Mouse (Mus musculus) heart, adult 8-10 months (tissue): ENCODE measurements at regions not wholly inside any gene's neighbourhood (a gene's known extent, or its start where the extent isn't known, plus 50 kb on each side); places are given as distances from the start of the nearest gene placed in this dataset.
A peak's percentile ranks its signal among the peaks of the same experiment; 100 is the strongest.
"Not testable (repeated sequence)": the region's sequence is repeated elsewhere in the genome, so short reads cannot be mapped to it uniquely, and the experiment has no call there.

Source experiments
- DNase-seq: peaks from one replicate; pipeline ENCODE4 v3.0.0; 2022; ENCODE audit warnings: low spot score

DNA sequence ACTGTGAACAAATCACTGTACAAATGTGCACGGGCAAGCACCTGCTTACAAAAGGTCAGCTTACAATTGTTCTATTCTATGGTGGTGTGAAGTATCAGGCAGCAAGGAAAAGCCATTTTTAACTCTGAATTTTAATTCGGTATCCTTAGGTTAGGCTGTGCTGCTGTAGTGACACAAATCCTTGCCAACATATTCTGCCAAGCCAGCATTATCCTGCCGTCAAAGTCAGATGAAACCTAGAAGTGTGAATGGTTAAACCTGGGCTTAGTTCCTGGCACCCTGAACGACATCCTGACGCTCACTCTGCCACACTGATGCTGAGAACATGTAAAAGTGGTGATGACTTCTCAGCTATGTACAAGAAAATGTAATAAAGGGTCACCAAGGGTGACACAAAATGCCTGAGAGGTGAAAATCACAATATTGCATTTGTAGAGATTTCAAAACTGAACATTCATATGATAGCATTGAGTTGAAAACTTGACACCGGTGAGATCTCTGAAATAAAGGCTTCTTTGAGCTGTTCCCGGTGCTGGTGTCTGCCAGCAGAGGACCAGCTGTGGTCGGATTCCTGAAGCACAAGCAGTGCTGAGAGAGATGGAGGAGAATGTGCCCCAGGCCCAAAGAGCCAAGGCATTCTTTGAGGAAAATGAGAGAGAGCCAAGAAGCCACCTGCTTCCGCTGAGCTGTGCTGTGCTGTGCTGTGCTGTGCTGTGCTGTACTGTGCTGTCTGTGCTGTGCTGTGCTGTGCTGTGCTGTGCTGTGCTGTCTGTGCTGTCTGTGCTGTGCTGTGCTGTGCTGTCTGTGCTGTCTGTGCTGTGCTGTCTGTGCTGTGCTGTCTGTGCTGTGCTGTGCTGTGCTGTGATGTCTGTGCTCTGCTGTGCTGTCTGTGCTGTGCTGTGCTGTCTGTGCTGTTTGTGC, 195.9 kb downstream of the Tcp10c start:
- DNase-seq, result no peak

DNA sequence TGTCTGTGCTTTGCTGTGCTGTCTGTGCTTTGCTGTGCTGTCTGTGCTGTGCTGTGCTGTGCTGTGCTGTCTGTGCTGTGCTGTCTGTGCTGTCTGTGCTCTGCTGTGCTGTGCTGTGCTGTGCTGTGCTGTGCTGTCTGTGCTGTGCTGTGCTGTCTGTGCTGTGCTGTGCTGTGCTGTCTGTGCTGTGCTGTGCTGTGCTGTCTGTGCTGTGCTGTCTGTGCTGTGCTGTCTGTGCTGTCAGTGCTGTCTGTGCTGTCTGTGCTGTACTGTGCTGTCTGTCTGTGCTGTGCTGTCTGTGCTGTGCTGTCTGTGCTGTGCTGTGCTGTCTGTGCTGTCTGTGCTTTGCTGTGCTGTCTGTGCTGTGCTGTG, 196.5 kb downstream of the Tcp10c start:
- DNase-seq, result not testable (repeated sequence)

DNA sequence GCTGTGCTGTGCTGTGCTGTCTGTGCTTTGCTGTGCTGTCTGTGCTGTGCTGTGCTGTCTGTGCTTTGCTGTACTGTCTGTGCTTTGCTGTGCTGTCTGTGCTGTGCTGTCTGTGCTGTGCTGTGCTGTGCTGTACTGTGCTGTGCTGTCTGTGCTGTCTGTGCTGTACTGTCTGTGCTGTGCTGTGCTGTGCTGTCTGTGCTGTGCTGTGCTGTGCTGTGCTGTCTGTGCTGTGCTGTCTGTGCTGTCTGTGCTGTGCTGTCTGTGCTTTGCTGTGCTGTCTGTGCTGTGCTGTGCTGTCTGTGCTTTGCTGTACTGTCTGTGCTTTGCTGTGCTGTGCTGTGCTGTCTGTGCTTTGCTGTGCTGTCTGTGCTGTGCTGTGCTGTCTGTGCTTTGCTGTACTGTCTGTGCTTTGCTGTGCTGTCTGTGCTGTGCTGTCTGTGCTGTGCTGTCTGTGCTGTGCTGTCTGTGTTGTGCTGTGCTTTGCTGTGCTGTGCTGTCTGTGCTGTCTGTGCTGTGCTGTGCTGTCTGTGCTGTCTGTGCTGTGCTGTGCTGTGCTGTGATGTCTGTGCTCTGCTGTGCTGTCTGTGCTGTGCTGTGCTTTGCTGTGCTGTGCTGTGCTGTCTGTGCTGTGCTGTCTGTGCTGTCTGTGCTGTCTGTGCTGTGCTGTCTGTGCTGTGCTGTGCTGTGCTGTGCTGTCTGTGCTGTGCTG, 197.5 kb downstream of the Tcp10c start:
- not testable (repeated sequence) for DNase-seq

- not testable (repeated sequence) for DNase-seq
Measured at GRCm38 (mm10) chr17:13552840-13553239, 198.5 kb downstream of the Tcp10c start.

DNA sequence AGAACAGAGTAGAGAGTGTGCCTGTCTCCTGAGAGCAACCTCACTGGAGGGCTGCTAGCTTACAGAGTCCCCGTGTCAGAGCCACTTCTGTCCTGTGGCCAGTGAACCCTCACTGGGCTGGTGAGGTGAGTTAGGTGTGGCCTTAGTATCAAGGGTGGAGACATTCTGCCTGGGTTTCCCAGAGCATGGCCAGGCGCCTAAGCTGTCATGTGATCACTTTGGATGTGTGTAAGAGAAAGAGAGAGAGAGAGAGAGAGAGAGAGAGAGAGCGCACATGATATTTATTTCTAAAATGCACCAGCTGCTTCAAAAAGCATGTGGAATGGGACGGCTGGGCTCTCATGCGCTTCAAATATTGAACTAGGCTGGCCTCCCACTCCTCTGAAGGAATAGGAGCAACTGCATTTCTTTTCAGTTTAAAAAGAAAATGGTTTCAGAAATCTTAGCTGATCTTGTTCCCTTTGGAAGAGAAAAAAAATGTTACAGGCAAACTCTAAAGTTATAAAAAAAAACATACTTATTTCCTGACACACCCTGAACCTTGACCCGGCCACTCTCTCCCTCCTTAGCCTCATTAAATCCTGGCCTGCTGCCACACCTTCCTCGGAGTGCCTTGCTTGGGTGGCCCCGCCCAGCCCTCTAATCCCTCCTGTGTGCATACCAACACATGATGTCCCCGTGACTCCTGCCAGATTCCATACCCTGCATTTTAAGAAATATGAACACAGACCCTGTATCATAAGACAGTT, 201.1 kb downstream of the Tcp10c start:
- DNase-seq, result peak; percentile 61

DNA sequence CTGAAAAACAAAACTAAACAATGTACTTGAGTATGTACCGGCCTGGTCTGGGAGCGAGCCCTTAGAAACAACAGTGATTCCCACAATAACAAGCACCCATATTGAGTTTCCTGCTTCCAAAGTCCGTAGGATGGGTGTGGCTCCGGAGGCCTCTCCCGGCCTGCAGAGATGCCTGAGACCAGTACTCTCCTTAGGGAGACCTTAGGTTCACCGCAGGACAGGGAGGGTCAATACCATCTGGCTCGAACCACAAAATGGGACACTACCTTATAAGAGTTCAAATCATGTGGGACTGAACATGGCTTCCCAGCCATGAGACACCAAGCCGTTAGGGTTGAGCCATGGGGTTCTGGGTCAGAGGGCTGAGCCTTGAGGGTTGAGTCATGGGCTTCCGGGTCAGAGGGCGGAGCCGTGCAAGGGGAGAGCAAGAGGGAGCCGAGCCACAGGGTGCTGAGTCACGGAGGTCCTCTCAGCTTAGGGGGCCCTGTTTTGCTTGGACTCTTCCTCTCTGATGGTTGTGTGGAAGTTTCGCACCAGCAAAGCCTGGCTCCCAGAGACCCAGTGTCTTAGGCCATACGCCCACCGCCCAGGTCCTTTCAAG, 201.8 kb downstream of the Tcp10c start:
- DNase-seq, result not testable (repeated sequence)

DNA sequence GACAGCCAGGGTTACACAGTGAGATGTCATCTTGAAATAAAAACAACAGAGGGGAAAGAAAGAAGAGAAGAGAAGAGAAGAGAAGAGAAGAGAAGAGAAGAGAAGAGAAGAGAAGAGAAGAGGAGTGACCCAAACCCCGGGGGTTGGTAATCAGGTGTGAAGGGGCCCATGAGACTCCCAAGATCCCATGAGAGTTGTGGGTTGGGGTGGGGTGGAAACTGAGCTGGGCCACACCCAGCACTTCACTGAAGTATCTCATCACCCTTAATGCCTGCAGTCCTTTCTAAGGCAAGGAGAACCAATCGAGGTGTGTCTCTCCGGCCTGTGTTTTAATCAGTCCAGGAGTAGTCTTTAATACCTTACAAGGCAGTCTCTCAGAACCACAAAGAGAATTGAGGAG, 201.5 kb upstream of the Afdn start:
- DNase-seq, result no peak

GRCm38 (mm10) chr17:13561342-13561741, 199.0 kb upstream of the Afdn start:
- peak; percentile 40 for DNase-seq

DNA sequence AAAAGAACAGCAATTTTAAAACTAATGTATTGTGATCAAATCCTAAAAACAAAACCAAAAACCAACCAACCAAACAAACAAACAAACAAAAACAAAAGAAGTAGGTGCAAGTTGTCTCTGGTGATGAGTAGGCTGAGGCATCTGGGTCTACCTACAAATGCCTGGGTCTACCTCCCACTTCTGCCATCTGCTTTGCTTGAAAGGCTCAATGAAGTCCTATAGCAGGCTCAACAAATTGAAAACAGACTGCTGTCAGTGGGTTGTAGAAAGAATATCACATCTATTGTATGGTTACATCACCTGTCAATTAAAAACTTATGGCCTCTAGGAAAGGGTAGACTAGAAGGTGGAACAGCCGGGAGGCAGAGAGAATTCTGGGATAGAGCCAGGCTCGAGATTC, 197.4 kb upstream of the Afdn start:
- DNase-seq, result no peak

- DNase-seq, result no peak
Measured at GRCm38 (mm10) chr17:13564800-13565199, 195.5 kb upstream of the Afdn start.

DNA sequence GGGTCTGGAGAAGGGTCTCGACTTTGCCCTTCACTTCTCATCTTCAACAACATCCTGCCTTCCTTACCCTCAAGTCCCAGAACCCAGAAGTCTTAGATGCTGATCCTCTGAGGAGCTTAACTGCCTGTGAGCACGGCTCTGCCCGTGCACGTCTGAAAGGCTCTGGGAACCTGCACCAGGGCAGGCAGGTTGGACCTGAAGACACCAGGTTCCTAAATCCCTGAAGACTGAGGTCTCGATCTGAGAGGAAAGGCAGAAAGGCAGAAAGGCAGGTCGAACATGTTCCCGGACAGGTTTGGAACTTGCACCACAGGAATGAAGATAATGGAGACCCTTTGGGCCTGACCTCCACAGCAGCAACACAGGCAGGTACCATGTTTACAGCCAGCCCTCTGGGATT, 193.7 kb upstream of the Afdn start:
- no peak for DNase-seq

GRCm38 (mm10) chr17:13567183-13567582, 193.2 kb upstream of the Afdn start:
- DNase-seq, result no peak

DNA sequence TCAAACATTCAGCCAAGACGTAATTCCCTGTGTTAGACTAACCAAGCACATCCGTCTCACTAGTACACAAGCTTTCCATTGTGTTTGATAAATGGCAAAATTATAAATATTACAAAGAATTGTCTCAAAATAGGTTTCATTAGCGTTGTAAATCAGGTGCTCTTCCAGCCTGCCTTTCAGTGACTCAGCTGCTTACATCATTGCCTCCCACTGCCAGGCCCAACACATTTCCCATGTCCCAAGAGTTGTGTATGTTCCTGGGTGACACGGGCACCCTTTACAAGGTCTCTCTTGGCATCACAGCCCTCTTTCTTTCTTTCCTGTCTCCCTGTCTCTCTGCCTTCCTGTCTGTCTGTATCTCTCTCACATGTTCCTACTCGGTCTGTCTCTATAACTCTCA, 189.5 kb upstream of the Afdn start:
- no peak for DNase-seq

DNA sequence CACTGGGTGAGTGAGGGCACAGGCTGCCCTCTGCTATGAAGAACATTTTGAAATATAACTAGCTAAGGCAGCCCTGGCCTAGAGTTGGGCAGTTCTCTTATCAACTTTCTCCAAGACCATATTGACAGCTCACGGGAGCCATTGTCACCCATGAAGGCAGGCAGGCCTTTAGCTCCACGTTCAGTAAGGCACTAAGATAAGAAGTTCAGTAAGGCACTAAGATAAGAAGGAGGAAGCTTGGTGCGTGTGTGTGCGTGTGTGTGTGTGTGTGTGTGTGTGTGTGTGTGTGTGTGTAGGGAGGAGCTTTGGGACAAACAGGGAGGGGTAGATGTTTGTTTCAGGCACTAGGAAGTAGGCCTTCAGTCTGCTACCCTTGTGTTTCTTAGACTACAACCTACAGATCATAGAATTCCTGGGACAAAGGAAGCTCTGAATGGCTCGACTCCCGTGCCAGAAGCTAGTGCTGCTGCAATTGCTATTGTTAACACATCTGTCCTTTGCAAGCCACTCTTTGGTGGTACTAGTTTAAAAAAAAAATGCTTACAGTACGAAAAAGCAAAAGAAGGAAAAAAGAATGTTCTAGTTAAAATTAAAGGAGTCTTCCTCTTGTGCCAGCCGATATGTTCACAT, 188.0 kb upstream of the Afdn start:
- DNase-seq, result no peak

- DNase-seq, result no peak
Measured at GRCm38 (mm10) chr17:13573036-13573435, 187.3 kb upstream of the Afdn start.

DNA sequence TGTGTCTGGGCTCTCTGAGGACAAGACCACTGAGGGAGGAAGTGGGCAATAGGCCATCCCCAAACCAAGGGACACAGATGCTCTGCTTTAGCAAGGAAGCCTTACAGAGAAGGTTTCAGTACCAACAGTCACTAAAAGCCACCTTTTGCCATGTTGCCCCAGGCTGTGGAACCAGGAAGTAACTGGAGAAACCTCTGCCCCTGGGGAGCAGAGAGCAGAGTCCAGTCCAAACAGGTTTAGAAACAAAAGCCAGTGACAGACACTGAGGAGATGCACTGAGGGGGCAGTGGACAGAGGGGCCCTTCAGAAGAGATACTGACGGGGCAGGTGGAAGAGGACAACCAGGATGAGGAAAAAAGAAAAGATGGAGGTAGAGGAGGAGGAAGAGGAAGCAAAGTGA, 186.2 kb upstream of the Afdn start:
- no peak for DNase-seq

DNA sequence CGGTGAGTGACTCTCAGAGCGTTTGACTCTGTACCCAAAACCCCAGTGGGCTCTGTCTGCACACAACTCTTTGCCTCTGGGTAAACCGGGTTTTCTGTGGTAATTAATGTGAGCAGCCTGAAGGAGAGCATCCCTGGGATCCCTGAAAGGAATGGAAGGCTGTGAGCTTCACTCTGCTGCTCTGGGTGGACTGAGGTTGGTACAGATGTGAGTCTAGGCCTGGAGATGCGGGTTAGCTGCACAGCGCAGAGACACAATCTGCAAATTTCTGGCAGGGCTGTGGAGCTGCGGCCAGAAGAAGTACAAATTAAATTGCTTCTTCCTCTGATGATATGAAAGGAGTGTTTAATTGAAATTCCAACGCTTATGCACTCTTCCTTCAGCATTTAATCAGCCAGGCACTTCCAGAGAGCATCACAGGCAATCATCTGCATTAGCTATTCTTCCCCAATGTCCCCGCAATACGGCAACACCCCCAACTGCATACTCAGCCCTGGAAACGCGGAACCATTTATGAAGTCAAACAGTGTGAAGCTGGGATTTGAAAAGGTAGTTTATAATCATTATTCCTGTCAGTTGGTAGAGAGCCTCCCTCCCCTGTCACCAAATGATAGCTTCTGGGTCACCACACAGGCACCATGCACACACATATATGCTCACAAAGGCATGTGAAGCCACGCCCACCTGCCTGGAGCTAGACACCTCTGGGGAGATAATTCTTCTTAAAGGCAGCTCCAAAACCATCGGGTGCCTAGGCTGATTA, 185.5 kb upstream of the Afdn start:
- DNase-seq, result no peak

DNA sequence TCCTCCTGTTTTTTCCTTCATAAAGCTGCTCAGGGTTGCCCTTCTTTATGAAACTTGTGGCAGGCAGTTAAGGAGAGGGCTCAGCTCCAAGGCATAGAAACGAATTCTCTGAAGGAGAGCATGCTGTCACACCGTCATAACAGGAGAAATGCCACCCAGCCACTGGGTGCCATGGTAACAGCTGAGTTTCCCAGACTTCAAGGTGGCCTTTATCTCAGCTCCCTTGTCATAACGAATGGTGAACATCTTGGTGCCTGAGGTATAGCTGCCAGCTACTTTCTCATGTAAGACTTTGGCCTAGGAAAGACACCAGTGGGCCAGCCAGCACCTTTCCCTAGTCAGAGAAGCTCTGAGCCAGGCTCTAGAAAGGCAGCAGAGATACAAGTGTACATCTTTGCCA, 182.5 kb upstream of the Afdn start:
- no peak for DNase-seq

GRCm38 (mm10) chr17:13581214-13581920, 179.0 kb upstream of the Afdn start:
- no peak for DNase-seq

DNA sequence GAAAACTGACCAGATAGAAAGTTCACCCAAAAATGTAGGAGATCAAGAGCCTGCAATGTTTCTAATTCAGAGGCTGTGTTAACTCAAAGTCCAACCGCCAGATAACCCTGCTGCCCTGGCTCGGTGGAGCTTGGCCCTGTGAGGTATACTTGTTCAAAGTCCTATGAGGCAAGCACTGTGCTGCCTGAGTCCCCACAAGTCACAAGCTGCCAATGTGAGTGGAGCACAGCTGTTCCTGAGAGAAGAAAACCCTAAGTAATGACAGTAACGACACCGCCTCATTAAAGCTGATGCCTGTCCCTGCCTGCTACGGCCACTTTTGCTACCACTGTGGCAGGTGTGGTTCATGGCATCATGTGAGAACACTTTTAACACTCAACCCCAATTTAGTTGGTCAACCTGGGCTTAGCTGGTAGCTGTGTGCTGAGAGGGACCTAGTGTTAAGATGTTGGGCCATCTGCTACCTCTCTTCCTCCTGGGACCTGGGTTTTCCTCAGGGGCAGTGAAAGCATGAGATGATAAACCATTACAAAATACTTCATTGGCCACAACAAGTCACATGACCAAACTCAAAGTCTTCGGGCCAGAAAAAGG, 178.2 kb upstream of the Afdn start:
- DNase-seq, result no peak
